Mouse (Mus musculus) leukemia stem cell, adult 10-12 weeks (primary cell): ENCODE measurements around the gene Olfr498. TPM values are rescaled to one million over a fixed set of nuclear protein-coding genes. Genes with fewer than 3 reads are reported as not detected.

Experiments
- polyA plus RNA-seq: library from polyadenylated mRNA; stranded (reverse); fragments of >175 nt; gene quantifications from 2 replicates; pipeline ENCODE4 v1.2.3, GENCODE M21; 2012; ENCODE audit warnings: low replicate concordance

Gene Olfr498
- polyA plus RNA-seq = not detected in 2 replicates

GRCm38 (mm10) chr7:108465026-108465425 is at the start of gene Olfr498:
Gene Olfr498, plus strand, starts transcription at chr7:108465326.

GRCm38 (mm10) chr7:108420121-108420520 is 45.0 kb upstream of the Olfr498 start, which contains the start of gene Olfr497:
Gene Olfr497, plus strand, starts transcription at chr7:108420421.

Other genes starting within 250 kb of the Olfr498 start
- gene Olfr488, start 207.0 kb upstream of the Olfr498 start, polyA plus RNA-seq = 0.08 TPM in 1 of 2 replicates, not detected in the other
- gene Olfr490, start 176.4 kb upstream of the Olfr498 start, polyA plus RNA-seq = not detected in 2 replicates
- not detected in 2 replicates for gene Olfr491, start 151.9 kb upstream of the Olfr498 start, polyA plus RNA-seq
- gene Olfr492, start 141.7 kb upstream of the Olfr498 start, polyA plus RNA-seq = not detected in 2 replicates
- gene Olfr493, start 118.3 kb upstream of the Olfr498 start, polyA plus RNA-seq = not detected in 2 replicates
- gene Olfr494, start 100.0 kb upstream of the Olfr498 start, polyA plus RNA-seq = not detected in 2 replicates
- not detected in 2 replicates for gene Olfr495, start 72.2 kb upstream of the Olfr498 start, polyA plus RNA-seq
- not detected in 2 replicates for gene Olfr497, start 44.9 kb upstream of the Olfr498 start, polyA plus RNA-seq
- not detected in 2 replicates for gene Olfr502, start 59.7 kb downstream of the Olfr498 start, polyA plus RNA-seq
- not detected in 2 replicates for gene Olfr503, start 79.2 kb downstream of the Olfr498 start, polyA plus RNA-seq
- gene Olfr504, start 100.5 kb downstream of the Olfr498 start, polyA plus RNA-seq = not detected in 2 replicates
- gene Olfr506, start 145.5 kb downstream of the Olfr498 start, polyA plus RNA-seq = not detected in 2 replicates
- gene Olfr507, start 156.5 kb downstream of the Olfr498 start, polyA plus RNA-seq = not detected in 2 replicates
- not detected in 2 replicates for gene Olfr508, start 164.7 kb downstream of the Olfr498 start, polyA plus RNA-seq
- not detected in 2 replicates for gene Olfr509, start 186.6 kb downstream of the Olfr498 start, polyA plus RNA-seq
- not detected in 2 replicates for gene Olfr510, start 201.1 kb downstream of the Olfr498 start, polyA plus RNA-seq
- not detected in 2 replicates for gene Olfr512, start 248.0 kb downstream of the Olfr498 start, polyA plus RNA-seq